10 mouse cellular contexts compared by ENCODE assay signal in genomic region chr7:65469666-65470065, GRCm38 (mm10). TPM values are rescaled to one million over a fixed set of nuclear protein-coding genes. Genes with fewer than 3 reads are reported as not detected.
DNase-seq lines count a peak whose midpoint lies in the region; ATAC-seq lines count a peak whose summit lies in the region.
"Had no signal": no experiment of that assay in that cellular context is flagged by ENCODE, and none has a peak within 500 bp of the region (broad histone marks: within the 10 kb centered on the region; RNA-seq: fewer than 3 reads in every experiment).

No protein-coding gene starts in this region.

- ATAC-seq in heart, embryonic 15.5 days (replicated peaks; ENCODE audit: insufficient number of reproducible peaks, insufficient read depth, low FRiP score, low read depth) = peak; percentile 47; the same call in 1 of the 2 replicates
- ATAC-seq in cerebellum, adult (ENCODE audit: insufficient number of reproducible peaks, low FRiP score, low TSS enrichment) = no peak
- ATAC-seq: midbrain, embryonic 16.5 days had no signal

- H3K4me2 ChIP-seq in heart, embryonic 15.5 days = no peak overlapping the region

- peaks cover 23% of the 10 kb centered on the region for H3K4me1 ChIP-seq in heart, embryonic 15.5 days (replicated peaks)

- DNase-seq in heart, postnatal 36 days = no peak
- peak; percentile 47 for DNase-seq in adrenal gland, postnatal 25 days
- DNase-seq in kidney, postnatal 14 days = peak; percentile 37
- DNase-seq in lung, postnatal 4 days = peak; percentile 70 to 91
- DNase-seq in thymus, postnatal 14 days = no peak
- no peak for DNase-seq in ovary, postnatal 10 days (ENCODE audit: low spot score)

- H3K27me3 ChIP-seq in heart, embryonic 15.5 days = no peaks in the 10 kb centered on the region

- H3K4me3 ChIP-seq in heart, embryonic 15.5 days = no peak overlapping the region
- H3K4me3 ChIP-seq: erythroblast, embryonic 14.5 days had no signal

- 10% methylated on average over 6 of the region's 6 CpGs for WGBS in heart, embryonic 15.5 days

- no peak overlapping the region for H3K27ac ChIP-seq in heart, embryonic 15.5 days

- H3K9ac ChIP-seq in heart, embryonic 15.5 days = no peak overlapping the region

- no peaks in the 10 kb centered on the region for H3K9me3 ChIP-seq in heart, embryonic 15.5 days (replicated peaks)

- H3K36me3 ChIP-seq in heart, embryonic 15.5 days = no peaks in the 10 kb centered on the region

- intact Hi-C loops in heart, postnatal 36 days (cut with DNase I) = loop anchor here (5.0 kb wide), 1 partner anchor 52 kb away; no protein-coding TSS in a partner anchor

RNA-seq across cellular contexts. Expression of gene Tjp1, which starts 57.9 kb away (rescaled TPM):
- 21.0 and 24.4 TPM in 2 replicates for polyA plus RNA-seq in heart, embryonic 15.5 days (2015; fragmentation: Nextera tagmentation; extraction: Ambion mirVana)
- 100 to 1,000 TPM; 110 to 116 TPM for total RNA-seq in heart, postnatal 36 days (2021)
- 63.4 and 113 TPM in 2 replicates for total RNA-seq in adrenal gland, postnatal 25 days (2021)

Comparison
In these comparisons a context has a peak if more than half of its experiments do, and no peak if none do; other contexts are left out.
1. DNase-seq: peak in adrenal gland, postnatal 25 days (single experiment), kidney, postnatal 14 days (single experiment) and lung, postnatal 4 days (2 of 2); none in heart, postnatal 36 days (0 of 2), thymus, postnatal 14 days (single experiment) and ovary, postnatal 10 days (single experiment).